16 mouse cellular contexts compared by ENCODE assay signal in the genomic region with DNA sequence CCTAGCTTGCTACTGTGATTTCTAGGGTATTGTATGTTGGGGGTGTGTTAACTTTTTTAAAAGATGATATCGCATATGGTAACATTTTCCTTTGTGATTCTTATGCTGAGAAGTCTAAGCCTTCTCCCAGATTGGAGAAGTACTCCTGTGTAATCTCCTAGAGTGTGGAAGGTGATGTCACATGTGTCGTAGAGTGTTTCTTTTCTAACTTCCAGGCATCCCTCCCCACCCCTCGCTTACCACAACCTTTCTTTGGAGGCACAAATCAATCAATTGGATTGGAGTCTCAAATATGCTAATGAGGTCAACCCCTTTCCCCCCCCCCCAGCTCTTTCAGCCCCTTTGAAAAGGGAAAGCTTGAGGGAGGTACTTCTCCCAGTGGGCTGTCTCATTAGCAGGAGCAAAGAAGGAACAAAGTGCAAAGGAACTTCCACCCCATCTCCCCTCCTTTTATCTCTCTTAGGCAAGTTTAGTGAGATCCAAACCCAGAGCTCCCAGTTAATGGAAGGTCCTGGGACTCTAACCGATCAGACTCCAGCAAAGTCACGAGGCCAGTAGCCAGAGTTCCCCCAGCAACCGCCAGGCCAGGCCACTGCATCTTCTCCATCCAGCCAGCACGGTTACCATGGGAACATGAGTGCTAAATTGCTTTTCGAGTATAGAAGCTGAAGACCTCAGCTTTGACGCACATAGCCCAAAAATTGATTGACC.
DNase-seq lines count a peak whose midpoint lies in the region; ATAC-seq and TF ChIP-seq lines count a peak whose summit lies in the region.
"Had no signal": no experiment of that assay in that cellular context is flagged by ENCODE, and none has a peak within 500 bp of the region (broad histone marks: within the 10 kb centered on the region; RNA-seq: fewer than 3 reads in every experiment).

No protein-coding gene starts in this region.

- no peak for TF ChIP-seq POLR2A in brain, embryonic 14.5 days (IDR thresholded peaks at IDR 0.05; ENCODE audit: borderline replicate concordance, extremely low read depth, insufficient read depth, insufficient read length, poor library complexity, severe bottlenecking)

- no peaks in the 10 kb centered on the region for H3K36me3 ChIP-seq in embryonic facial prominence, embryonic 10.5 days (replicated peaks)
- H3K36me3 ChIP-seq in midbrain, embryonic 10.5 days: no peaks in the 10 kb centered on the region
- H3K36me3 ChIP-seq in neural tube, embryonic 14.5 days (ENCODE audit: control insufficient read depth, insufficient read depth, low read length): no peaks in the 10 kb centered on the region
- no peaks in the 10 kb centered on the region for H3K36me3 ChIP-seq in liver, postnatal 0 days (replicated peaks; ENCODE audit: insufficient read depth, low read length)
- H3K36me3 ChIP-seq: embryonic facial prominence, embryonic 12.5 days; liver, embryonic 12.5 days had no signal

- no peak overlapping the region for H3K27ac ChIP-seq in embryonic facial prominence, embryonic 10.5 days (replicated peaks)
- H3K27ac ChIP-seq in midbrain, embryonic 10.5 days (replicated peaks): peak overlapping the region; percentile 71
- no peak overlapping the region for H3K27ac ChIP-seq in neural tube, embryonic 14.5 days (ENCODE audit: low read depth, low read length)
- no peak overlapping the region for H3K27ac ChIP-seq in liver, postnatal 0 days (ENCODE audit: low read depth)
- H3K27ac ChIP-seq: embryonic facial prominence, embryonic 12.5 days; liver, embryonic 12.5 days; stomach, postnatal 0 days had no signal

- TF ChIP-seq CTCF in brain, embryonic 14.5 days (IDR thresholded peaks at IDR 0.05; ENCODE audit: borderline replicate concordance, extremely low read depth, insufficient read depth, insufficient read length): no peak
- no peak for TF ChIP-seq CTCF in liver, postnatal 0 days (IDR thresholded peaks at IDR 0.05; ENCODE audit: low read depth)

- peak; percentile 71 for DNase-seq in brain, embryonic 14.5 days (ENCODE audit: low read depth)
- DNase-seq in embryonic facial prominence, embryonic 10.5 days (ENCODE audit: low spot score): peak; percentile 40
- peak; percentile 59 for DNase-seq in midbrain, embryonic 10.5 days (ENCODE audit: low spot score)
- no peak for DNase-seq in liver, postnatal 0 days
- no peak for DNase-seq in lung, postnatal 10 days
- DNase-seq: cerebellum, adult 18-20 months; gastrocnemius, postnatal 36 days; kidney, postnatal 36 days; lung, postnatal 14 days; spleen, adult 18-20 months had no signal

- H3K4me2 ChIP-seq in neural tube, embryonic 14.5 days (ENCODE audit: low read depth, low read length): no peak overlapping the region
- H3K4me2 ChIP-seq in liver, postnatal 0 days (ENCODE audit: low read depth, low read length): no peak overlapping the region
- H3K4me2 ChIP-seq: embryonic facial prominence, embryonic 12.5 days; liver, embryonic 12.5 days had no signal

- ATAC-seq in neural tube, embryonic 14.5 days (ENCODE audit: low read depth): peak; percentile 58; the same call in 1 of the 2 replicates
- no peak for ATAC-seq in liver, postnatal 0 days
- ATAC-seq in megakaryocyte progenitor cell, adult 5-6 weeks (replicated peaks; ENCODE audit: poor library complexity): no peak
- ATAC-seq: intestine, postnatal 0 days; liver, embryonic 12.5 days had no signal

- no peak overlapping the region for H3K4me3 ChIP-seq in embryonic facial prominence, embryonic 10.5 days
- 0 out of 2 replicates have a peak overlapping the region, but pooled peaks have one; percentile 11 for H3K4me3 ChIP-seq in midbrain, embryonic 10.5 days
- no peak overlapping the region for H3K4me3 ChIP-seq in neural tube, embryonic 14.5 days (ENCODE audit: low read depth, low read length)
- no peak overlapping the region for H3K4me3 ChIP-seq in liver, postnatal 0 days (ENCODE audit: low read depth, low read length)
- H3K4me3 ChIP-seq: embryonic facial prominence, embryonic 12.5 days; liver, embryonic 12.5 days had no signal

- H3K9me3 ChIP-seq in embryonic facial prominence, embryonic 10.5 days: no peaks in the 10 kb centered on the region
- no peaks in the 10 kb centered on the region for H3K9me3 ChIP-seq in midbrain, embryonic 10.5 days (replicated peaks)
- H3K9me3 ChIP-seq in neural tube, embryonic 14.5 days (ENCODE audit: control insufficient read depth, low read length): no peaks in the 10 kb centered on the region
- no peaks in the 10 kb centered on the region for H3K9me3 ChIP-seq in liver, postnatal 0 days (ENCODE audit: low read length)
- H3K9me3 ChIP-seq: embryonic facial prominence, embryonic 12.5 days; liver, embryonic 12.5 days had no signal

- H3K9ac ChIP-seq in neural tube, embryonic 14.5 days (replicated peaks; ENCODE audit: low read depth, low read length): no peak overlapping the region
- no peak overlapping the region for H3K9ac ChIP-seq in liver, postnatal 0 days (replicated peaks)
- H3K9ac ChIP-seq: embryonic facial prominence, embryonic 12.5 days; liver, embryonic 12.5 days had no signal

- no peak for TF ChIP-seq EP300 in liver, postnatal 0 days (IDR thresholded peaks at IDR 0.05; ENCODE audit: low read depth)

- peaks cover 18% of the 10 kb centered on the region for H3K4me1 ChIP-seq in embryonic facial prominence, embryonic 10.5 days
- H3K4me1 ChIP-seq in midbrain, embryonic 10.5 days: peaks cover 26% of the 10 kb centered on the region
- no peaks in the 10 kb centered on the region for H3K4me1 ChIP-seq in neural tube, embryonic 14.5 days (ENCODE audit: control insufficient read depth, insufficient read depth, low read length)
- H3K4me1 ChIP-seq in liver, postnatal 0 days (ENCODE audit: insufficient read depth): no peaks in the 10 kb centered on the region
- H3K4me1 ChIP-seq: embryonic facial prominence, embryonic 12.5 days; liver, embryonic 12.5 days had no signal

- WGBS in embryonic facial prominence, embryonic 10.5 days: 40% methylated on average over 9 of the region's 9 CpGs
- WGBS in midbrain, embryonic 10.5 days: 26% methylated on average over 9 of the region's 9 CpGs
- 24% methylated on average over 9 of the region's 9 CpGs for WGBS in neural tube, embryonic 14.5 days
- WGBS in liver, postnatal 0 days (ENCODE audit: insufficient replicate concordance): 49% methylated on average over 9 of the region's 9 CpGs

- peaks cover 99% of the 10 kb centered on the region for H3K27me3 ChIP-seq in embryonic facial prominence, embryonic 10.5 days (replicated peaks; ENCODE audit: low read depth, poor library complexity, severe bottlenecking)
- H3K27me3 ChIP-seq in midbrain, embryonic 10.5 days (ENCODE audit: low read depth, poor library complexity, severe bottlenecking): peaks cover 100% of the 10 kb centered on the region
- no peaks in the 10 kb centered on the region for H3K27me3 ChIP-seq in neural tube, embryonic 14.5 days (ENCODE audit: control insufficient read depth, insufficient read depth, low read length)
- H3K27me3 ChIP-seq in liver, postnatal 0 days (ENCODE audit: insufficient read depth, low read length): peaks cover 3% of the 10 kb centered on the region; the same call in 1 of the 2 replicates

Comparison
In these comparisons a context has a peak if more than half of its experiments do, and no peak if none do; other contexts are left out.
1. DNase-seq: peak in brain, embryonic 14.5 days (single experiment), embryonic facial prominence, embryonic 10.5 days (single experiment) and midbrain, embryonic 10.5 days (single experiment); none in liver, postnatal 0 days (single experiment) and lung, postnatal 10 days (single experiment).